Mouse (Mus musculus): ENCODE data around the gene Srcin1.

- no peak for TF ChIP-seq EP300 (IDR thresholded peaks at IDR 0.05; ENCODE audit: insufficient read depth, low read depth, low read length)
- TF ChIP-seq CTCF (IDR thresholded peaks at IDR 0.05; ENCODE audit: low read depth, low read length), result no peak
Observed at GRCm38 (mm10) chr11:97469828-97470227, 106.2 kb downstream of the Srcin1 start.

Data from ES-Bruce4 (cell line).